Mouse (Mus musculus) limb, embryonic 11.5 days (tissue): Measurements from ENCODE around the gene Nav1. TPM values are rescaled to one million over a fixed set of nuclear protein-coding genes. Genes with fewer than 3 reads are reported as not detected.

Experiments
- ATAC-seq: fragments of 200-750 bp; cut with Nextera tagmentation; 2 replicates; pipeline ENCODE4 v1.8.0; 2017; ENCODE audit warnings: low read depth; ENCODE audit not compliant: insufficient number of reproducible peaks, low FRiP score, low TSS enrichment
- DNase-seq: peaks from one replicate; pipeline ENCODE4 v3.0.0-alpha.2; 2015; ENCODE audit warnings: low spot score
- H3K27ac ChIP-seq: fragments of 300-500 bp; sonication (generic); replicated peaks from 2 replicates; pipeline ENCODE4 v1.5.1; 2014; ENCODE audit warnings: low read depth, mild to moderate bottlenecking, low read length
- H3K27me3 ChIP-seq: fragments of 300-500 bp; sonication (generic); 2 replicates; pipeline ENCODE4 v1.6.1; 2014; ENCODE audit warnings: mild to moderate bottlenecking, low read length, mixed read lengths; ENCODE audit not compliant: control insufficient read depth, insufficient read depth
- H3K36me3 ChIP-seq: fragments of 300-500 bp; sonication (generic); 2 replicates; pipeline ENCODE4 v1.6.1; 2014; ENCODE audit warnings: mild to moderate bottlenecking, low read length, moderate library complexity, mixed read lengths; ENCODE audit not compliant: control insufficient read depth, insufficient read depth
- H3K4me1 ChIP-seq: fragments of 300-500 bp; sonication (generic); 2 replicates; pipeline ENCODE4 v1.6.1; 2014; ENCODE audit warnings: low read length, mixed read lengths; ENCODE audit not compliant: control insufficient read depth, insufficient read depth
- H3K4me2 ChIP-seq: fragments of 300-500 bp; sonication (generic); 2 replicates; pipeline ENCODE4 v1.6.1; 2014; ENCODE audit warnings: low read depth, mild to moderate bottlenecking, moderate library complexity; ENCODE audit not compliant: severe bottlenecking
- H3K4me3 ChIP-seq: fragments of 300-500 bp; sonication (generic); 2 replicates; pipeline ENCODE4 v1.5.1; 2014; ENCODE audit warnings: low read depth, low read length
- H3K9ac ChIP-seq: fragments of 300-500 bp; sonication (generic); 2 replicates; pipeline ENCODE4 v1.6.1; 2014; ENCODE audit warnings: mild to moderate bottlenecking, low read length
- H3K9me3 ChIP-seq: fragments of 300-500 bp; sonication (generic); 2 replicates; pipeline ENCODE4 v1.6.1; 2016; ENCODE audit warnings: low read length; ENCODE audit not compliant: control insufficient read depth
- WGBS: fragments of 180-500 bp; shearing (Covaris S2); extraction: QIAGEN DNeasy Blood & Tissue Kit; methylation state at CpG from one replicate; pipeline ENCODE4 v1.1.7; 2014; 5-methylcytosine and 5-hydroxymethylcytosine counted together
- polyA plus RNA-seq: library from polyadenylated mRNA; unstranded; fragments of >200 nt; fragmentation: Nextera tagmentation; extraction: Ambion mirVana; gene quantifications from 2 replicates; pipeline ENCODE4 v1.2.1, GENCODE M21; 2014

Gene Nav1
- polyA plus RNA-seq, 1 experiment from 2014 or later: 16.4 TPM

GRCm38 (mm10) chr1:135606355-135607015 lies 610 bp downstream of the Nav1 start:
- Histone ChIP-seq H3K27ac (no peak overlapping the region), H3K36me3 (no peaks in the 10 kb centered on the region), H3K27me3 (no peaks in the 10 kb centered on the region), H3K4me2 (no peak overlapping the region), H3K4me1 (peaks cover 11% of the 10 kb centered on the region), H3K9ac (no peak overlapping the region), H3K4me3 (no peak overlapping the region), H3K9me3 (no peaks in the 10 kb centered on the region)
- DNase-seq (no peak), ATAC-seq (no peak)
- 87% methylated on average over 12 of the region's 12 CpGs for WGBS

- Histone ChIP-seq H3K4me2 (no peak overlapping the region), H3K9ac (no peak overlapping the region), H3K27me3 (no peaks in the 10 kb centered on the region), H3K27ac (no peak overlapping the region), H3K4me1 (peaks cover 13% of the 10 kb centered on the region), H3K9me3 (no peaks in the 10 kb centered on the region), H3K36me3 (no peaks in the 10 kb centered on the region), H3K4me3 (no peak overlapping the region)
- 75% methylated on average over 5 of the region's 5 CpGs for WGBS
- ATAC-seq: no peak
- no peak for DNase-seq
Observed at GRCm38 (mm10) chr1:135605530-135605929, 1.6 kb downstream of the Nav1 start.

- DNase-seq (no peak), ATAC-seq (no peak)
- Histone ChIP-seq H3K36me3 (no peaks in the 10 kb centered on the region), H3K4me2 (no peak overlapping the region), H3K4me3 (no peak overlapping the region), H3K4me1 (peaks cover 14% of the 10 kb centered on the region), H3K9me3 (no peaks in the 10 kb centered on the region), H3K27me3 (no peaks in the 10 kb centered on the region), H3K27ac (no peak overlapping the region), H3K9ac (no peak overlapping the region)
- 79% methylated on average over 7 of the region's 7 CpGs for whole genome bisulfite sequencing
Observed at GRCm38 (mm10) chr1:135604361-135605052, 2.6 kb downstream of the Nav1 start.

GRCm38 (mm10) chr1:135603121-135603870 lies 3.8 kb downstream of the Nav1 start:
- Histone ChIP-seq H3K9me3 (no peaks in the 10 kb centered on the region), H3K4me2 (no peak overlapping the region), H3K4me3 (no peak overlapping the region), H3K9ac (no peak overlapping the region), H3K4me1 (peaks cover 14% of the 10 kb centered on the region), H3K27me3 (no peaks in the 10 kb centered on the region), H3K27ac (peak overlapping the region; percentile 45; the same call in 1 of the 2 replicates), H3K36me3 (no peaks in the 10 kb centered on the region)
- peak; percentile 46 for DNase-seq
- ATAC-seq: 0 out of 2 replicates have a peak, but pooled peaks have one; percentile 60
- 23% methylated on average over 11 of the region's 11 CpGs for WGBS

GRCm38 (mm10) chr1:135600023-135601005 lies 6.8 kb downstream of the Nav1 start:
- ATAC-seq: no peak
- Histone ChIP-seq H3K9me3 (no peaks in the 10 kb centered on the region), H3K4me2 (no peak overlapping the region), H3K27ac (no peak overlapping the region), H3K9ac (no peak overlapping the region), H3K27me3 (no peaks in the 10 kb centered on the region), H3K36me3 (no peaks in the 10 kb centered on the region), H3K4me1 (peaks cover 14% of the 10 kb centered on the region), H3K4me3 (no peak overlapping the region)
- DNase-seq: no peak
- 53% methylated on average over 15 of the region's 15 CpGs for WGBS

- no peaks in the 10 kb centered on the region for H3K27me3 ChIP-seq
- WGBS: 70% methylated on average over 8 of the region's 8 CpGs
- no peak for ATAC-seq
- no peak overlapping the region for H3K4me2 ChIP-seq
- no peak overlapping the region for H3K27ac ChIP-seq
- H3K4me3 ChIP-seq: no peak overlapping the region
- peaks cover 10% of the 10 kb centered on the region for H3K4me1 ChIP-seq
- no peak for DNase-seq
- no peaks in the 10 kb centered on the region for H3K36me3 ChIP-seq
- no peak overlapping the region for H3K9ac ChIP-seq
- no peaks in the 10 kb centered on the region for H3K9me3 ChIP-seq
Observed at GRCm38 (mm10) chr1:135598251-135598879, 8.7 kb downstream of the Nav1 start.

- ATAC-seq (no peak), DNase-seq (no peak)
- Histone ChIP-seq H3K4me2 (no peak overlapping the region), H3K9ac (no peak overlapping the region), H3K4me3 (no peak overlapping the region), H3K27ac (no peak overlapping the region), H3K36me3 (no peaks in the 10 kb centered on the region), H3K27me3 (no peaks in the 10 kb centered on the region), H3K9me3 (no peaks in the 10 kb centered on the region), H3K4me1 (no peaks in the 10 kb centered on the region)
- WGBS: 51% methylated on average over 9 of the region's 9 CpGs
Observed at GRCm38 (mm10) chr1:135594279-135594903, 12.7 kb downstream of the Nav1 start.
